Mouse (Mus musculus) lung, embryonic 16.5 days (tissue): ENCODE measurements at regions not wholly inside any gene's neighbourhood (a gene's known extent, or its start where the extent isn't known, plus 50 kb on each side); places are given as distances from the start of the nearest gene placed in this dataset.
A peak's percentile ranks its signal among the peaks of the same experiment; 100 is the strongest.

Experiments
- ATAC-seq: fragments of 200-750 bp; cut with Nextera tagmentation; 2 replicates; pipeline ENCODE4 v1.8.0; 2017; ENCODE audit warnings: low read depth, mild to moderate bottlenecking, moderate library complexity
- H3K27ac ChIP-seq: fragments of 300-500 bp; sonication (generic); 2 replicates; pipeline ENCODE4 v1.5.1; 2014; ENCODE audit warnings: mild to moderate bottlenecking, control low read depth, low read length
- H3K27me3 ChIP-seq: fragments of 300-500 bp; sonication (generic); 2 replicates; pipeline ENCODE4 v1.6.1; 2014; ENCODE audit warnings: low read depth, low read length, mixed read lengths; ENCODE audit not compliant: control insufficient read depth, insufficient read depth
- H3K36me3 ChIP-seq: fragments of 300-500 bp; sonication (generic); 2 replicates; pipeline ENCODE4 v1.6.1; 2014; ENCODE audit warnings: low read length; ENCODE audit not compliant: control insufficient read depth, insufficient read depth
- H3K4me1 ChIP-seq: fragments of 300-500 bp; sonication (generic); replicated peaks from 2 replicates; pipeline ENCODE4 v1.6.1; 2014; ENCODE audit warnings: low read length, mixed read lengths; ENCODE audit not compliant: control insufficient read depth, insufficient read depth
- H3K4me2 ChIP-seq: fragments of 300-500 bp; sonication (generic); 2 replicates; pipeline ENCODE4 v1.6.1; 2014; ENCODE audit warnings: low read depth, low read length, control low read depth
- H3K4me3 ChIP-seq: fragments of 300-500 bp; sonication (generic); 2 replicates; pipeline ENCODE4 v1.5.1; 2014; ENCODE audit warnings: mild to moderate bottlenecking, low read length, control low read depth
- H3K9ac ChIP-seq: fragments of 300-500 bp; sonication (generic); 2 replicates; pipeline ENCODE4 v1.6.1; 2014; ENCODE audit warnings: low read length, control low read depth
- H3K9me3 ChIP-seq: fragments of 300-500 bp; sonication (generic); 2 replicates; pipeline ENCODE4 v1.6.1; 2016; ENCODE audit warnings: low read length; ENCODE audit not compliant: control insufficient read depth
- WGBS: fragments of 180-500 bp; shearing (Covaris S2); extraction: QIAGEN DNeasy Blood & Tissue Kit; methylation state at CpG from one replicate; pipeline ENCODE4 v1.1.7; 2014; 5-methylcytosine and 5-hydroxymethylcytosine counted together

- WGBS = 80% methylated on average over 5 of the region's 5 CpGs
- Histone ChIP-seq H3K4me3 (no peak overlapping the region), H3K36me3 (no peaks in the 10 kb centered on the region), H3K9ac (no peak overlapping the region), H3K4me1 (no peaks in the 10 kb centered on the region), H3K4me2 (no peak overlapping the region), H3K27ac (no peak overlapping the region), H3K27me3 (no peaks in the 10 kb centered on the region), H3K9me3 (no peaks in the 10 kb centered on the region; the same call in 1 of the 2 replicates)
- no peak for ATAC-seq
Observed at GRCm38 (mm10) chr2:78331736-78332475, 385.7 kb upstream of the Cwc22 start.

GRCm38 (mm10) chr2:78326091-78326490 is 379.9 kb upstream of the Cwc22 start:
- Histone ChIP-seq H3K4me2 (no peak overlapping the region), H3K9ac (no peak overlapping the region), H3K9me3 (no peaks in the 10 kb centered on the region; the same call in 1 of the 2 replicates), H3K36me3 (no peaks in the 10 kb centered on the region), H3K27ac (peak overlapping the region; percentile 64), H3K4me3 (no peak overlapping the region), H3K27me3 (no peaks in the 10 kb centered on the region), H3K4me1 (no peaks in the 10 kb centered on the region)
- peak; percentile 86 for ATAC-seq
- WGBS = 38% methylated on average over 2 of the region's 2 CpGs

- no peaks in the 10 kb centered on the region for H3K4me1 ChIP-seq
- no peak overlapping the region for H3K27ac ChIP-seq
- H3K4me3 ChIP-seq = no peak overlapping the region
- H3K36me3 ChIP-seq = no peaks in the 10 kb centered on the region
- H3K4me2 ChIP-seq = no peak overlapping the region
- no peaks in the 10 kb centered on the region for H3K9me3 ChIP-seq
- ATAC-seq = no peak
- no peak overlapping the region for H3K9ac ChIP-seq
- H3K27me3 ChIP-seq = no peaks in the 10 kb centered on the region
- WGBS = 67% methylated on average over 3 of the region's 3 CpGs
Observed at GRCm38 (mm10) chr2:78322216-78322965, 376.2 kb upstream of the Cwc22 start.

- ATAC-seq = no peak
- Histone ChIP-seq H3K9ac (no peak overlapping the region), H3K36me3 (no peaks in the 10 kb centered on the region), H3K4me3 (no peak overlapping the region), H3K4me2 (no peak overlapping the region), H3K27me3 (no peaks in the 10 kb centered on the region), H3K4me1 (no peaks in the 10 kb centered on the region), H3K27ac (no peak overlapping the region), H3K9me3 (no peaks in the 10 kb centered on the region; the same call in 1 of the 2 replicates)
- WGBS = 74% methylated on average over 13 of the region's 13 CpGs
Observed at GRCm38 (mm10) chr2:78311766-78312491, 365.8 kb upstream of the Cwc22 start.

- Histone ChIP-seq H3K36me3 (no peaks in the 10 kb centered on the region), H3K4me1 (no peaks in the 10 kb centered on the region), H3K27ac (no peak overlapping the region), H3K9me3 (no peaks in the 10 kb centered on the region), H3K4me2 (no peak overlapping the region), H3K4me3 (no peak overlapping the region), H3K27me3 (no peaks in the 10 kb centered on the region), H3K9ac (no peak overlapping the region)
- ATAC-seq = no peak
- WGBS = 75% methylated on average over 2 of the region's 2 CpGs
Observed at GRCm38 (mm10) chr2:78309361-78309760, 363.2 kb upstream of the Cwc22 start.

GRCm38 (mm10) chr2:78306897-78307296 is 360.7 kb upstream of the Cwc22 start:
- no peak overlapping the region for H3K4me2 ChIP-seq
- H3K4me1 ChIP-seq = no peaks in the 10 kb centered on the region
- H3K27me3 ChIP-seq = no peaks in the 10 kb centered on the region
- H3K9ac ChIP-seq = no peak overlapping the region
- ATAC-seq = no peak
- no peaks in the 10 kb centered on the region for H3K36me3 ChIP-seq
- no peak overlapping the region for H3K27ac ChIP-seq
- no peaks in the 10 kb centered on the region for H3K9me3 ChIP-seq
- H3K4me3 ChIP-seq = no peak overlapping the region
- 85% methylated on average over 4 of the region's 4 CpGs for WGBS

- peak; percentile 51; the same call in 1 of the 2 replicates for ATAC-seq
- WGBS = 8% methylated on average over 1 of the region's 1 CpGs
- Histone ChIP-seq H3K9ac (no peak overlapping the region), H3K9me3 (no peaks in the 10 kb centered on the region), H3K27me3 (no peaks in the 10 kb centered on the region), H3K4me3 (no peak overlapping the region), H3K36me3 (no peaks in the 10 kb centered on the region), H3K4me2 (no peak overlapping the region), H3K4me1 (peaks cover 8% of the 10 kb centered on the region; the same call in 1 of the 2 replicates), H3K27ac (no peak overlapping the region)
Observed at GRCm38 (mm10) chr2:78291665-78292064, 345.5 kb upstream of the Cwc22 start.

GRCm38 (mm10) chr2:78284806-78285205 is 338.6 kb upstream of the Cwc22 start:
- Histone ChIP-seq H3K4me2 (no peak overlapping the region), H3K9ac (no peak overlapping the region), H3K4me1 (peaks cover 4% of the 10 kb centered on the region), H3K9me3 (no peaks in the 10 kb centered on the region), H3K4me3 (no peak overlapping the region), H3K27ac (no peak overlapping the region), H3K27me3 (no peaks in the 10 kb centered on the region), H3K36me3 (no peaks in the 10 kb centered on the region)
- no peak for ATAC-seq

- Histone ChIP-seq H3K4me3 (no peak overlapping the region), H3K4me1 (peaks cover 6% of the 10 kb centered on the region), H3K27me3 (no peaks in the 10 kb centered on the region), H3K9me3 (no peaks in the 10 kb centered on the region), H3K9ac (no peak overlapping the region), H3K4me2 (no peak overlapping the region), H3K36me3 (no peaks in the 10 kb centered on the region), H3K27ac (no peak overlapping the region)
- ATAC-seq = peak; percentile 55
- WGBS = 33% methylated on average over 4 of the region's 4 CpGs
Observed at GRCm38 (mm10) chr2:78283605-78284004, 337.4 kb upstream of the Cwc22 start.
